ENCODE assay signal across 8 mouse cellular contexts in genomic region chr16:11174671-11175081, GRCm38 (mm10). TPM values are rescaled to one million over a fixed set of nuclear protein-coding genes. Genes with fewer than 3 reads are reported as not detected.
DNase-seq lines count a peak whose midpoint lies in the region; ATAC-seq and TF ChIP-seq lines count a peak whose summit lies in the region.

No protein-coding gene starts in this region.

- H3K27me3 ChIP-seq in C2C12 (ENCODE audit: control insufficient read depth, insufficient read depth, insufficient read length) = no peaks in the 10 kb centered on the region
- H3K27me3 ChIP-seq in embryonic facial prominence, embryonic 15.5 days = no peaks in the 10 kb centered on the region
- no peaks in the 10 kb centered on the region for H3K27me3 ChIP-seq in heart, embryonic 11.5 days (ENCODE audit: control insufficient read depth, insufficient read depth, low read length)
- no peaks in the 10 kb centered on the region for H3K27me3 ChIP-seq in kidney, embryonic 14.5 days (ENCODE audit: control insufficient read depth, insufficient read depth, low read length)
- no peaks in the 10 kb centered on the region for H3K27me3 ChIP-seq in limb, embryonic 14.5 days (ENCODE audit: control insufficient read depth, insufficient read depth, low read length)
- H3K27me3 ChIP-seq in midbrain, embryonic 15.5 days (replicated peaks) = no peaks in the 10 kb centered on the region

- 6% methylated on average over 10 of the region's 10 CpGs for WGBS in embryonic facial prominence, embryonic 15.5 days
- 11% methylated on average over 10 of the region's 10 CpGs for WGBS in heart, embryonic 11.5 days (ENCODE audit: insufficient replicate concordance)
- whole genome bisulfite sequencing in kidney, embryonic 14.5 days = 7% methylated on average over 10 of the region's 10 CpGs
- 9% methylated on average over 10 of the region's 10 CpGs for WGBS in limb, embryonic 14.5 days
- WGBS in midbrain, embryonic 15.5 days = 6% methylated on average over 10 of the region's 10 CpGs

- no peak overlapping the region for H3ac ChIP-seq in C2C12 (ENCODE audit: control insufficient read depth, insufficient read length, low read depth)

- no peaks in the 10 kb centered on the region for H3K9me3 ChIP-seq in embryonic facial prominence, embryonic 15.5 days (replicated peaks)
- 0 out of 2 replicates have a peak, but pooled peaks cover 4% of the 10 kb centered on the region for H3K9me3 ChIP-seq in heart, embryonic 11.5 days (replicated peaks; ENCODE audit: control insufficient read depth, low read length)
- 0 out of 2 replicates have a peak, but pooled peaks cover 2% of the 10 kb centered on the region for H3K9me3 ChIP-seq in kidney, embryonic 14.5 days (ENCODE audit: control insufficient read depth, low read length)
- no peaks in the 10 kb centered on the region for H3K9me3 ChIP-seq in limb, embryonic 14.5 days (ENCODE audit: control insufficient read depth, low read length)
- no peaks in the 10 kb centered on the region for H3K9me3 ChIP-seq in midbrain, embryonic 15.5 days

- H3K9ac ChIP-seq in embryonic facial prominence, embryonic 15.5 days = no peak overlapping the region
- H3K9ac ChIP-seq in heart, embryonic 11.5 days (ENCODE audit: low read depth, low read length) = peak overlapping the region; percentile 82
- H3K9ac ChIP-seq in kidney, embryonic 14.5 days (ENCODE audit: low read depth, low read length) = peak overlapping the region; percentile 87
- H3K9ac ChIP-seq in limb, embryonic 14.5 days (ENCODE audit: low read depth, low read length, severe bottlenecking) = peak overlapping the region; percentile 77; the same call in 1 of the 2 replicates
- peak overlapping the region; percentile 91; the same call in 1 of the 2 replicates for H3K9ac ChIP-seq in midbrain, embryonic 15.5 days

- peak overlapping the region; percentile 94 for H3K27ac ChIP-seq in embryonic facial prominence, embryonic 15.5 days (replicated peaks)
- no peak overlapping the region for H3K27ac ChIP-seq in heart, embryonic 11.5 days (ENCODE audit: low read depth, low read length)
- H3K27ac ChIP-seq in kidney, embryonic 14.5 days (ENCODE audit: low read depth, low read length) = peak overlapping the region; percentile 77; the same call in 1 of the 2 replicates
- no peak overlapping the region for H3K27ac ChIP-seq in limb, embryonic 14.5 days (replicated peaks; ENCODE audit: low read depth, low read length)
- H3K27ac ChIP-seq in midbrain, embryonic 15.5 days = no peak overlapping the region

- TF ChIP-seq CTCF in C2C12 (IDR thresholded peaks at IDR 0.05; ENCODE audit: control insufficient read depth, insufficient read depth, insufficient read length) = no peak

- TF ChIP-seq POLR2A in limb, embryonic 14.5 days (IDR thresholded peaks at IDR 0.05; ENCODE audit: borderline replicate concordance, extremely low read depth, insufficient read depth, insufficient read length) = no peak

- ATAC-seq in embryonic facial prominence, embryonic 15.5 days (ENCODE audit: insufficient number of reproducible peaks, low FRiP score, low TSS enrichment, low read depth) = no peak
- no peak for ATAC-seq in heart, embryonic 11.5 days (replicated peaks; ENCODE audit: insufficient number of reproducible peaks, low FRiP score, low TSS enrichment)
- no peak for ATAC-seq in kidney, embryonic 14.5 days (ENCODE audit: low FRiP score, low TSS enrichment)
- no peak for ATAC-seq in limb, embryonic 14.5 days (ENCODE audit: low FRiP score, low read depth)
- ATAC-seq in midbrain, embryonic 15.5 days (replicated peaks) = no peak

- peak overlapping the region; percentile 77 for H3K4me2 ChIP-seq in embryonic facial prominence, embryonic 15.5 days (replicated peaks)
- H3K4me2 ChIP-seq in heart, embryonic 11.5 days = peak overlapping the region; percentile 89
- H3K4me2 ChIP-seq in kidney, embryonic 14.5 days (replicated peaks; ENCODE audit: low read depth, low read length) = peak overlapping the region; percentile 52
- peak overlapping the region; percentile 88 for H3K4me2 ChIP-seq in limb, embryonic 14.5 days (replicated peaks; ENCODE audit: low read depth, low read length, severe bottlenecking)
- H3K4me2 ChIP-seq in midbrain, embryonic 15.5 days = peak overlapping the region; percentile 80

- peaks cover 27% of the 10 kb centered on the region for H3K4me1 ChIP-seq in embryonic facial prominence, embryonic 15.5 days
- peaks cover 3% of the 10 kb centered on the region; the same call in 1 of the 2 replicates for H3K4me1 ChIP-seq in heart, embryonic 11.5 days (ENCODE audit: control insufficient read depth, insufficient read depth, low read length)
- peaks cover 3% of the 10 kb centered on the region; the same call in 1 of the 2 replicates for H3K4me1 ChIP-seq in kidney, embryonic 14.5 days (ENCODE audit: control insufficient read depth, insufficient read depth, low read length)
- peaks cover 9% of the 10 kb centered on the region; the same call in 1 of the 2 replicates for H3K4me1 ChIP-seq in limb, embryonic 14.5 days (ENCODE audit: control insufficient read depth, insufficient read depth, low read length)
- peaks cover 22% of the 10 kb centered on the region for H3K4me1 ChIP-seq in midbrain, embryonic 15.5 days

- H3K36me3 ChIP-seq in C2C12 (ENCODE audit: control insufficient read depth, insufficient read depth) = no peaks in the 10 kb centered on the region
- no peaks in the 10 kb centered on the region for H3K36me3 ChIP-seq in embryonic facial prominence, embryonic 15.5 days
- H3K36me3 ChIP-seq in heart, embryonic 11.5 days (ENCODE audit: control insufficient read depth, insufficient read depth, low read length) = no peaks in the 10 kb centered on the region
- H3K36me3 ChIP-seq in kidney, embryonic 14.5 days (ENCODE audit: control insufficient read depth, insufficient read depth, low read length) = no peaks in the 10 kb centered on the region
- no peaks in the 10 kb centered on the region for H3K36me3 ChIP-seq in limb, embryonic 14.5 days (ENCODE audit: control insufficient read depth, insufficient read depth, low read length)
- no peaks in the 10 kb centered on the region for H3K36me3 ChIP-seq in midbrain, embryonic 15.5 days (replicated peaks)

- H3K79me2 ChIP-seq in C2C12 (ENCODE audit: control insufficient read depth, insufficient read depth) = peaks cover 64% of the 10 kb centered on the region

- peak overlapping the region; percentile 86 for H3K4me3 ChIP-seq in C2C12 (ENCODE audit: insufficient read depth, poor library complexity, severe bottlenecking)
- peak overlapping the region; percentile 97 for H3K4me3 ChIP-seq in embryonic facial prominence, embryonic 15.5 days (replicated peaks)
- H3K4me3 ChIP-seq in heart, embryonic 11.5 days (ENCODE audit: low read depth, low read length) = peak overlapping the region; percentile 70
- peak overlapping the region; percentile 92 for H3K4me3 ChIP-seq in kidney, embryonic 14.5 days (ENCODE audit: low read length)
- H3K4me3 ChIP-seq in limb, embryonic 14.5 days (replicated peaks; ENCODE audit: low read length) = peak overlapping the region; percentile 94
- H3K4me3 ChIP-seq in midbrain, embryonic 15.5 days = peak overlapping the region; percentile 93

- peak; percentile 43 for DNase-seq in adrenal gland, postnatal 25 days
- DNase-seq in limb, embryonic 14.5 days (ENCODE audit: low spot score) = peak; percentile 63
- peak; percentile 49 to 82 for DNase-seq in spleen, postnatal 10 days (ENCODE audit: low spot score in 2 of 2)

- peaks cover 53% of the 10 kb centered on the region for H3K79me3 ChIP-seq in C2C12 (ENCODE audit: low read depth)

TF ChIP-seq in C2C12, 6 proteins besides CTCF, POLR2A, EP300 and RAD21:
- no peak for TF ChIP-seq MAX (IDR thresholded peaks at IDR 0.05)
- no peak for TF ChIP-seq USF1 (IDR thresholded peaks at IDR 0.05; ENCODE audit: low read depth)
- no peak for TF ChIP-seq FOSL1 (IDR thresholded peaks at IDR 0.05; ENCODE audit: insufficient read depth, low read length, poor library complexity, severe bottlenecking)
- no peak for TF ChIP-seq CEBPB (IDR thresholded peaks at IDR 0.05; ENCODE audit: low read depth)
- no peak for TF ChIP-seq MYOG (IDR thresholded peaks at IDR 0.05; ENCODE audit: control insufficient read depth, extremely low read depth, insufficient read length)
- TF ChIP-seq MYOD1 (IDR thresholded peaks at IDR 0.05; ENCODE audit: control insufficient read depth, insufficient read length, low read depth) = no peak

RNA-seq across cellular contexts. Expression of gene Zc3h7a, which starts 1.5 kb away (rescaled TPM):
- 10.2 TPM for polyA plus RNA-seq in C2C12 (2012; fragmentation: generic; extraction: Trizol)
- 93.1 and 98.6 TPM in 2 replicates for total RNA-seq in adrenal gland, postnatal 25 days (2021)
- 99.5 and 106 TPM in 2 replicates for polyA plus RNA-seq in embryonic facial prominence, embryonic 15.5 days (2015; fragmentation: Nextera tagmentation; extraction: Ambion mirVana)
- polyA plus RNA-seq in heart, embryonic 11.5 days (2014; fragmentation: Nextera tagmentation; extraction: Ambion mirVana) = 85.3 and 85.8 TPM in 2 replicates
- polyA plus RNA-seq in kidney, embryonic 14.5 days (2014; fragmentation: Nextera tagmentation; extraction: Ambion mirVana) = 43.2 and 101 TPM in 2 replicates
- polyA plus RNA-seq in limb, embryonic 14.5 days (2012; rRNA removed) = 191 and 218 TPM in 2 replicates
- polyA plus RNA-seq in limb, embryonic 14.5 days (2014; fragmentation: Nextera tagmentation; extraction: Ambion mirVana) = 94.9 and 105 TPM in 2 replicates
- polyA plus RNA-seq in midbrain, embryonic 15.5 days (2015; fragmentation: Nextera tagmentation; extraction: Ambion mirVana) = 74.5 and 84.6 TPM in 2 replicates

RNA-seq across cellular contexts. Expression of gene Rsl1d1, which starts 28.5 kb away (rescaled TPM):
- 62.7 TPM for polyA plus RNA-seq in C2C12 (2012; fragmentation: generic; extraction: Trizol)
- 71.5 and 79.2 TPM in 2 replicates for total RNA-seq in adrenal gland, postnatal 25 days (2021)
- 153 and 159 TPM in 2 replicates for polyA plus RNA-seq in embryonic facial prominence, embryonic 15.5 days (2015; fragmentation: Nextera tagmentation; extraction: Ambion mirVana)
- 161 and 167 TPM in 2 replicates for polyA plus RNA-seq in heart, embryonic 11.5 days (2014; fragmentation: Nextera tagmentation; extraction: Ambion mirVana)
- 235 and 236 TPM in 2 replicates for polyA plus RNA-seq in kidney, embryonic 14.5 days (2014; fragmentation: Nextera tagmentation; extraction: Ambion mirVana)
- 50.2 and 82.0 TPM in 2 replicates for polyA plus RNA-seq in limb, embryonic 14.5 days (2012; rRNA removed)
- polyA plus RNA-seq in limb, embryonic 14.5 days (2014; fragmentation: Nextera tagmentation; extraction: Ambion mirVana) = 176 and 181 TPM in 2 replicates
- polyA plus RNA-seq in midbrain, embryonic 15.5 days (2015; fragmentation: Nextera tagmentation; extraction: Ambion mirVana) = 119 and 122 TPM in 2 replicates

RNA-seq across cellular contexts. Expression of gene Txndc11, which starts 40.2 kb away (rescaled TPM):
- 13.8 TPM for polyA plus RNA-seq in C2C12 (2012; fragmentation: generic; extraction: Trizol)
- 43.9 and 44.1 TPM in 2 replicates for total RNA-seq in adrenal gland, postnatal 25 days (2021)
- polyA plus RNA-seq in embryonic facial prominence, embryonic 15.5 days (2015; fragmentation: Nextera tagmentation; extraction: Ambion mirVana) = 39.2 and 39.7 TPM in 2 replicates
- polyA plus RNA-seq in heart, embryonic 11.5 days (2014; fragmentation: Nextera tagmentation; extraction: Ambion mirVana) = 33.5 and 34.7 TPM in 2 replicates
- 33.1 and 38.8 TPM in 2 replicates for polyA plus RNA-seq in kidney, embryonic 14.5 days (2014; fragmentation: Nextera tagmentation; extraction: Ambion mirVana)
- polyA plus RNA-seq in limb, embryonic 14.5 days (2012; rRNA removed) = 36.9 and 41.7 TPM in 2 replicates
- polyA plus RNA-seq in limb, embryonic 14.5 days (2014; fragmentation: Nextera tagmentation; extraction: Ambion mirVana) = 45.0 and 47.9 TPM in 2 replicates
- 32.0 and 34.6 TPM in 2 replicates for polyA plus RNA-seq in midbrain, embryonic 15.5 days (2015; fragmentation: Nextera tagmentation; extraction: Ambion mirVana)

Comparison
In these comparisons a context has a peak if more than half of its experiments do, and no peak if none do; other contexts are left out.
1. H3K27ac ChIP-seq: peak in embryonic facial prominence, embryonic 15.5 days (single experiment) and kidney, embryonic 14.5 days (single experiment); none in heart, embryonic 11.5 days (single experiment), limb, embryonic 14.5 days (single experiment) and midbrain, embryonic 15.5 days (single experiment).
2. Peak in every context shown above with its lines, with median percentiles within 50 percentile points of each other: H3K4me3 ChIP-seq, DNase-seq and H3K4me2 ChIP-seq.